Mouse (Mus musculus): ENCODE results near the gene Mr1.

- TF ChIP-seq CTCF (IDR thresholded peaks at IDR 0.05; ENCODE audit: low read depth, low read length) (no peak), GATA1 (IDR thresholded peaks at IDR 0.05; ENCODE audit: borderline replicate concordance, low read length) (no peak), TAL1 (conservative IDR thresholded peaks at IDR 0.05; ENCODE audit: low read depth, low read length) (no peak)
Observed at GRCm38 (mm10) chr1:155178192-155178924, 31.7 kb upstream of the Mr1 start.

All from G1E (cell line).